Mouse (Mus musculus) limb, embryonic 14.5 days (tissue): Measurements from ENCODE around the gene Tnfsf12. TPM values are rescaled to one million over a fixed set of nuclear protein-coding genes. Genes with fewer than 3 reads are reported as not detected.

Source experiments
- ATAC-seq: fragments of 200-750 bp; cut with Nextera tagmentation; 2 replicates; pipeline ENCODE4 v1.8.0; 2017; ENCODE audit warnings: low read depth, moderate number of reproducible peaks, moderate TSS enrichment; ENCODE audit not compliant: low FRiP score
- DNase-seq: peaks from one replicate; pipeline ENCODE4 v3.0.0-alpha.2; 2015; ENCODE audit warnings: low spot score
- H3K27ac ChIP-seq: fragments of 300-500 bp; sonication (generic); replicated peaks from 2 replicates; pipeline ENCODE4 v1.5.1; 2014; ENCODE audit warnings: low read depth, mild to moderate bottlenecking, low read length, moderate library complexity, mixed read lengths
- H3K27me3 ChIP-seq: fragments of 300-500 bp; sonication (generic); 2 replicates; pipeline ENCODE4 v1.6.1; 2014; ENCODE audit warnings: low read length, mixed read lengths; ENCODE audit not compliant: control insufficient read depth, insufficient read depth
- H3K36me3 ChIP-seq: fragments of 300-500 bp; sonication (generic); 2 replicates; pipeline ENCODE4 v1.6.1; 2014; ENCODE audit warnings: mild to moderate bottlenecking, low read length, moderate library complexity, mixed read lengths; ENCODE audit not compliant: control insufficient read depth, insufficient read depth
- H3K4me1 ChIP-seq: fragments of 300-500 bp; sonication (generic); 2 replicates; pipeline ENCODE4 v1.6.1; 2014; ENCODE audit warnings: antibody characterized with exemption, low read length, mixed read lengths; ENCODE audit not compliant: control insufficient read depth, insufficient read depth
- H3K4me2 ChIP-seq: fragments of 300-500 bp; sonication (generic); replicated peaks from 2 replicates; pipeline ENCODE4 v1.6.1; 2014; ENCODE audit warnings: low read depth, mild to moderate bottlenecking, low read length, moderate library complexity; ENCODE audit not compliant: severe bottlenecking
- H3K4me3 ChIP-seq: fragments of 300-500 bp; sonication (generic); replicated peaks from 2 replicates; pipeline ENCODE4 v1.5.1; 2014; ENCODE audit warnings: low read length
- H3K9ac ChIP-seq: fragments of 300-500 bp; sonication (generic); 2 replicates; pipeline ENCODE4 v1.6.1; 2014; ENCODE audit warnings: mild to moderate bottlenecking, low read depth, low read length, moderate library complexity; ENCODE audit not compliant: severe bottlenecking
- H3K9me3 ChIP-seq: fragments of 300-500 bp; sonication (generic); 2 replicates; pipeline ENCODE4 v1.6.1; 2016; ENCODE audit warnings: low read length; ENCODE audit not compliant: control insufficient read depth
- POLR2A ChIP-seq: fragments of 200-500 bp; IDR thresholded peaks from 2 replicates; pipeline ENCODE4 v1.8.0; 2012; ENCODE audit warnings: inconsistent platforms, mild to moderate bottlenecking, moderate library complexity, borderline replicate concordance; ENCODE audit not compliant: insufficient read depth, insufficient read length; ENCODE audit errors: extremely low read depth
- WGBS: fragments of 180-500 bp; shearing (Covaris S2); extraction: QIAGEN DNeasy Blood & Tissue Kit; methylation state at CpG from one replicate; pipeline ENCODE4 v1.1.7; 2014; 5-methylcytosine and 5-hydroxymethylcytosine counted together
- polyA plus RNA-seq, 2 experiments: library from polyadenylated mRNA; depleted of rRNA in 1 of 2; stranded (reverse) in 1 of 2; unstranded in 1 of 2; fragments of >200 nt; fragmentation: Nextera tagmentation in 1 of 2; extraction: Ambion mirVana in 1 of 2; gene quantifications; 2 replicates each; pipeline versions ENCODE4 v1.2.1 to v1.2.3; 2012 to 2014

The Tnfsf12 gene
- polyA plus RNA-seq, 2 experiments, result 13.7 to 22.9 TPM

DNA sequence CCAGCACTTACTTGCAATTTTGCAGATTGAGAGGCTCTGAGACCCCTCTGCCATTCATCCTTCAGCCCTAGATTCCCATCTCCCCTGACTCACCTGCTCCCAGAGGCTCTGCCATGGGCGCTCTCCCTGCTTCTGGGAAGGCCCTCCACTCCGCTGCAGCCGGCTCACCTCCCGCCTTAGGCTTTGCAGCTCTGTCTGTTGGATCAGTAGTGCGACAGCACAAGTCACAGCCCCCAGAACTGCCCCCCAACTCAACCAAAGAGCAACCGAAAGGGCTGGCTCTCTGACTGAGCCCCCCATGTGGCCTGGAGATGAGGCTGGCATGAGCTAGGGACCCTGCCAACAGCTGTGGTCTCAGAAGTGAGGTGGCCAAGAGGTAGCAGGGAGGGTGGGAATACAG is 10.7 kb downstream of the Tnfsf12 start:
- H3K4me3 ChIP-seq, result no peak overlapping the region
- no peaks in the 10 kb centered on the region for H3K9me3 ChIP-seq
- ATAC-seq (no peak), DNase-seq (no peak)
- H3K36me3 ChIP-seq, result peaks cover 6% of the 10 kb centered on the region; the same call in 1 of the 2 replicates
- H3K4me2 ChIP-seq, result no peak overlapping the region
- H3K4me1 ChIP-seq, result peaks cover 38% of the 10 kb centered on the region
- H3K27ac ChIP-seq, result no peak overlapping the region
- WGBS, result 82% methylated on average over 6 of the region's 6 CpGs
- H3K9ac ChIP-seq, result no peak overlapping the region
- TF ChIP-seq POLR2A, result no peak
- no peaks in the 10 kb centered on the region for H3K27me3 ChIP-seq

DNA sequence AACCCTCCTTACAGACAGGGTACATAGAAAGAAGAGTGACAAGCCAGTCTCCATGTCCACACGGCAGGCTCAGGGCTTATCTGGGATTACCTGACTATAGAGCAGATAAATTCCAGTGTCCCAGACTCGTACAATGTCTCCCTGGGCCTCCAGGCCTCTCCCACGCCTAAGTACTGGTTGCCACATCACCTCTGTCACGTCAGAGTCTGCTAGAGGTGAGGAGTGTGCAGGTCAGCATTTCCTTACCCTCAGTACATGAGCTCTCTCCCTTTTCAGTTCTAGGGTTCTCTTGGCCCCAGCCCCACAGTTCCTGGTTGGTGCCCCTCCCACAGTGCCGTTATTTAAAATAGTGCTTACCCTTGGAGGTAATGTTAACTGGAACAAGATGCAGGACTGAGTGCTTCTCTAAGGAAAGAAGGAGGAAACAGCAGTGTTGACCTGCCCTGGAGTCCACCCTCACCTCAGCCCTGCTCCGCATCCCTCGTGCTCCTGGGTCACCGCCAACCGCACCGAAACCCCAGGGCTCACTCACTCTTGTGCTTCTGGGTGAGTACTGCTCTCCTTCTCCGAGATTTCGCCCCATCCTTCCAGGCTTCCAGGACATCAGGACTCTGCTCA is 11.4 kb downstream of the Tnfsf12 start:
- TF ChIP-seq POLR2A, result no peak
- DNase-seq, result no peak
- H3K36me3 ChIP-seq, result peaks cover 13% of the 10 kb centered on the region; the same call in 1 of the 2 replicates
- H3K9ac ChIP-seq, result no peak overlapping the region
- no peaks in the 10 kb centered on the region for H3K27me3 ChIP-seq
- H3K27ac ChIP-seq, result no peak overlapping the region
- peaks cover 41% of the 10 kb centered on the region for H3K4me1 ChIP-seq
- no peak for ATAC-seq
- 79% methylated on average over 12 of the region's 12 CpGs for WGBS
- H3K9me3 ChIP-seq, result no peaks in the 10 kb centered on the region
- H3K4me3 ChIP-seq, result no peak overlapping the region
- H3K4me2 ChIP-seq, result no peak overlapping the region

DNA sequence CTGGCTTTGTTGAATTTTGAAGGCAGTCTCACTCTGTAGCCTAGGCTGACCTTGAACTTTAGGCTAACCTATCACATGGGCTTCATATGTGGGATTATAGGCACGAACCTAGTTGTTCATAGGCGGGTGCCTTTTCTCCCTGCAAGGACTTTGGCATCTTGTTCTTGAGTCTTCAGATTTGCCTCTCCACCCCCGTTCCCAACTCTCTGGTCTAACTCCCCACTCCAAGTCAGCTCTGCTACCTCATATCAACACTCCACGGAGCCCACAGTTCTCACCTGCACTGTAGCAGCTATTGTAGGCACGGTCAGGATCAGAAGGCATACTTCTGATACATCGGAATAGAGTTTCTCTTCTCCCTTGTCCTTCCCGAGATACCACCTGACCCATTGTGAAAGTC is 12.1 kb downstream of the Tnfsf12 start:
- Histone ChIP-seq H3K27me3 (no peaks in the 10 kb centered on the region), H3K4me1 (peaks cover 41% of the 10 kb centered on the region), H3K4me3 (no peak overlapping the region), H3K4me2 (peak overlapping the region; percentile 88), H3K9me3 (no peaks in the 10 kb centered on the region), H3K27ac (peak overlapping the region; percentile 87), H3K36me3 (peaks cover 20% of the 10 kb centered on the region), H3K9ac (0 out of 2 replicates have a peak overlapping the region, but pooled peaks have one; percentile 43)
- ATAC-seq (no peak), DNase-seq (no peak)
- TF ChIP-seq POLR2A, result no peak
- WGBS, result 79% methylated on average over 7 of the region's 7 CpGs

DNA sequence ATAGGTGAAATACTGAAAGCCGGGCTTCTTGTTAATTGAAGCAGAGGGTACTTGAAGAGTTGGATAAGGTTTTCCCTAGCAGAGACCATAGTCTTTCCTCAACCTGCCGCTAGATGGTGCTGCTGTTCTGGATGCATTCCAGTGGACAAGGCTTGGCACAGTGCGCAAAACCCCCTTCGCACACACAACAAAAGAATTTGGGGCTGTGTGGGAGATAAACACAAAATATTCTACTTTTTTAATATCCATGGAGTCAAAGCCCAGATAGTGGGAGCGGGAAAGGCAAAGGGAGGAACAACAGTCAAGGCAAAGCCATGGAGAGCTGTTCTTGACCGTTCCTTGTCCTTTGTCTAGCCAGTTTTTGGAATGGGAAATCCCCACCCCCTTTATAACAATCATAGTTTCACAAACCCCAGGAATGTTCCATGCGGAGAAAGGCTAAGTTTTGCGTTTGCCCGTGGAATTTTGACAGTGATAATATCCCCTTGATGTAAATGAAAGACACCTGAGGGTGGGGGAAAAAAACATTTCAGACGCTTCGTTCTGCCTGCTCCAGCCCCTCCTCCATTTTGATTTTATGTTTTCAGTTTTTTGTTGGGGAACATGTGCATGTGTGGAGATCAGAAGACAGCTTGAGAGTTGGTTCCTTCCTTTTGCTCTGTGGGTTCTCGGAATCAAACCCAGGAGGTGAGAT is 12.7 kb downstream of the Tnfsf12 start:
- H3K4me3 ChIP-seq, result peak overlapping the region; percentile 87
- no peaks in the 10 kb centered on the region for H3K27me3 ChIP-seq
- DNase-seq (peak; percentile 96), ATAC-seq (peak; percentile 45)
- peaks cover 41% of the 10 kb centered on the region for H3K4me1 ChIP-seq
- peaks cover 25% of the 10 kb centered on the region for H3K36me3 ChIP-seq
- H3K4me2 ChIP-seq, result peak overlapping the region; percentile 88
- H3K27ac ChIP-seq, result peak overlapping the region; percentile 87
- TF ChIP-seq POLR2A, result peak; percentile 50; the same call in 1 of the 2 replicates
- WGBS, result 9% methylated on average over 12 of the region's 12 CpGs
- H3K9me3 ChIP-seq, result no peaks in the 10 kb centered on the region
- H3K9ac ChIP-seq, result peak overlapping the region; percentile 43; the same call in 1 of the 2 replicates

DNA sequence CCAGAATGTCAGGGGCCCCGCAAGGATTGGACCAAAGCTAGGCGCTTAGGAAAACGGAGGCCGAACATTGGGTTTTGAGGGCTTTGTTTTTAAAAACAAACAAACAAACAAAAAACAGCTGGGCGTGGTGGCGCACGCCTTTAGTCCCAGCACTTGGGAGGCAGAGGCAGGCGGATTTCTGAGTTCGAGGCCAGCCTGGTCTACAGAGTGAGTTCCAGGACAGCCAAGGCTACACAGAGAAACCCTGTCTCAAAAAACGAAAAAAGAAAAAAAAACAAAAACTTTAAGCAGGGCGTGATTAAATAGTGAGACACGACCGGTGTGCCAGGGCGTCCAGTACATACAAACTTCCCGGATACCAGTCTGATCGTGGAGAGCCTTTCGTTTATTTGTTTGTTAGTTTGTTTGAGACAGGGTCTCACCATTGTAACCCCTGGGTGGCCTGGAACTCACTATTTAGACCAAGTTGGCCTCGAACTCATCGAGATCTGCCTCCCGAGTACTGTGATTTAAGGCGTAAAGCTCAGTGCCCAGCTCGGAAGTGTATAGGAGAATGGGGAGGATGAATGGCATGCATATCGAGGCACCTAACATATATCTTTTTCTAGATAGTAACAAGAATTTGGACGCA is 13.3 kb downstream of the Tnfsf12 start:
- Histone ChIP-seq H3K36me3 (peaks cover 30% of the 10 kb centered on the region), H3K27me3 (no peaks in the 10 kb centered on the region), H3K27ac (peak overlapping the region; percentile 87), H3K4me3 (peak overlapping the region; percentile 87), H3K4me1 (peaks cover 41% of the 10 kb centered on the region), H3K9ac (peak overlapping the region; percentile 74), H3K4me2 (peak overlapping the region; percentile 88), H3K9me3 (no peaks in the 10 kb centered on the region)
- WGBS, result 24% methylated on average over 24 of the region's 24 CpGs
- ATAC-seq, result 0 out of 2 replicates have a peak, but pooled peaks have one; percentile 1
- no peak for DNase-seq
- no peak for TF ChIP-seq POLR2A
